In the genomic region with DNA sequence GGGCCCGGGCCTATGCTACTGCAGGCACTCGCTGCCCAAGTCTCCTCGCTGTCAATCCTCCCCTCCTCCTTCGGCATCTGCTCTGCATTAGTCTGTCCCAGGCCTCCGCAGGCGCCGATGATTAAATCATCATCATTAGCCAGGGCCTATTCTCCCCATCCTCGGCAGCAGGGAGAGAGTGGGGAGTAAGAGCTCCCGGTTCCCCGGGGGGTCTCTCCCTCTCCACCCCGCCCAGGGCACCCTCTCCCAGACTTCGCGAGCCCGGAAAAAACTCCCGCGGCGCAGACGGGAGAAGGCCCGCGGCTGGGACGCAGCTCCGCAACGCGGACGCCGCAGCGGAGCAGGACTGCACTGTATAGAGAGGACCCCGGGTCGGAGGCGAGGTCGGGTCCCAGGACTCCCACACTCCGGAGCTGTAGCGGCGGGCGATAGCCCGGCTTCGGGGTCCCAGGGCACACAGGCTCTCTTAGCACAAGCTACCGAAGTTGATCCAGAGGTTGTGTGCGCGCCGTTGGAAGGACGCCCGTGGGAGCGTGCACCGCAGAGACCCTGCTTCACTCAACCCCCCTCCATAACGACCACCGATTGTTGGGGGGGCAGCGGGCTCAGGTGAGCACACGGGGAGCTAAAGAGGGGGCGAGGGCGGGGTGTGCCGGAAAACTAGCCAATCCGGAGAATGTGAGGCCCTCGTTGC, we compare ENCODE assay signal across 8 mouse cellular contexts. TPM values are rescaled to one million over a fixed set of nuclear protein-coding genes. Genes with fewer than 3 reads are reported as not detected.
DNase-seq lines count a peak whose midpoint lies in the region; ATAC-seq lines count a peak whose summit lies in the region.

A gene (plus strand): TSS at position 240 of the 694 bp plus-strand sequence.

- peak within 1 kb of the TSS; percentile 81 for H3K4me3 ChIP-seq in embryonic facial prominence, embryonic 13.5 days
- peak within 1 kb of the TSS; percentile 88 for H3K4me3 ChIP-seq in hindbrain, embryonic 16.5 days (ENCODE audit: low read length)
- peak within 1 kb of the TSS; percentile 77 for H3K4me3 ChIP-seq in limb, embryonic 13.5 days
- H3K4me3 ChIP-seq in midbrain, embryonic 15.5 days, result peak within 1 kb of the TSS; percentile 92

- H3K9ac ChIP-seq in embryonic facial prominence, embryonic 13.5 days, result peak within 1 kb of the TSS; percentile 85
- H3K9ac ChIP-seq in hindbrain, embryonic 16.5 days (ENCODE audit: low read depth, low read length), result peak within 1 kb of the TSS; percentile 87
- H3K9ac ChIP-seq in limb, embryonic 13.5 days, result peak within 1 kb of the TSS; percentile 76
- peak within 1 kb of the TSS; percentile 88 for H3K9ac ChIP-seq in midbrain, embryonic 15.5 days

- peak; percentile 78 for ATAC-seq in embryonic facial prominence, embryonic 13.5 days (ENCODE audit: insufficient number of reproducible peaks, insufficient read depth, low FRiP score, low TSS enrichment, low read depth)
- ATAC-seq in hindbrain, embryonic 16.5 days, result peak; percentile 83
- peak; percentile 97 for ATAC-seq in limb, embryonic 13.5 days (ENCODE audit: low FRiP score, low read depth)
- peak; percentile 95 for ATAC-seq in midbrain, embryonic 15.5 days (replicated peaks)

- H3K9me3 ChIP-seq in embryonic facial prominence, embryonic 13.5 days, result no peaks in the 10 kb centered on the region
- no peaks in the 10 kb centered on the region for H3K9me3 ChIP-seq in hindbrain, embryonic 16.5 days (ENCODE audit: control insufficient read depth, low read length)
- no peaks in the 10 kb centered on the region for H3K9me3 ChIP-seq in limb, embryonic 13.5 days
- no peaks in the 10 kb centered on the region for H3K9me3 ChIP-seq in midbrain, embryonic 15.5 days

- WGBS in embryonic facial prominence, embryonic 13.5 days, result under 1% methylated on average over 54 of the region's 54 CpGs
- under 1% methylated on average over 53 of the region's 54 CpGs for WGBS in hindbrain, embryonic 16.5 days
- under 1% methylated on average over 54 of the region's 54 CpGs for WGBS in limb, embryonic 13.5 days
- WGBS in midbrain, embryonic 15.5 days, result under 1% methylated on average over 54 of the region's 54 CpGs

- H3K4me1 ChIP-seq in embryonic facial prominence, embryonic 13.5 days, result peaks cover 20% of the 10 kb centered on the region
- peaks cover 11% of the 10 kb centered on the region for H3K4me1 ChIP-seq in hindbrain, embryonic 16.5 days (ENCODE audit: control insufficient read depth, insufficient read depth, low read depth, low read length)
- peaks cover 14% of the 10 kb centered on the region for H3K4me1 ChIP-seq in limb, embryonic 13.5 days
- H3K4me1 ChIP-seq in midbrain, embryonic 15.5 days, result peaks cover 25% of the 10 kb centered on the region

- H3K4me2 ChIP-seq in embryonic facial prominence, embryonic 13.5 days, result peak within 1 kb of the TSS; percentile 93
- peak within 1 kb of the TSS; percentile 97 for H3K4me2 ChIP-seq in hindbrain, embryonic 16.5 days (ENCODE audit: low read length)
- H3K4me2 ChIP-seq in limb, embryonic 13.5 days (replicated peaks), result peak within 1 kb of the TSS; percentile 96
- peak within 1 kb of the TSS; percentile 95 for H3K4me2 ChIP-seq in midbrain, embryonic 15.5 days

- DNase-seq in right cerebral cortex, adult 18-20 months, result peak; percentile 33
- no peak for DNase-seq in right cerebral cortex, postnatal 4 days
- DNase-seq in R1 (ENCODE audit: low read depth, low spot score), result peak; percentile 63
- DNase-seq in c-Kit-positive CD71-positive TER-119-positive erythroid progenitor cells, embryonic 14.5 days (ENCODE audit: low spot score), result no peak

- peaks cover 46% of the 10 kb centered on the region for H3K27me3 ChIP-seq in embryonic facial prominence, embryonic 13.5 days
- H3K27me3 ChIP-seq in hindbrain, embryonic 16.5 days (replicated peaks; ENCODE audit: control insufficient read depth, insufficient read depth, low read length), result peaks cover 35% of the 10 kb centered on the region
- H3K27me3 ChIP-seq in limb, embryonic 13.5 days, result peaks cover 50% of the 10 kb centered on the region
- H3K27me3 ChIP-seq in midbrain, embryonic 15.5 days (replicated peaks), result peaks cover 43% of the 10 kb centered on the region

- H3K27ac ChIP-seq in embryonic facial prominence, embryonic 13.5 days, result peak within 1 kb of the TSS; percentile 88
- peak within 1 kb of the TSS; percentile 92 for H3K27ac ChIP-seq in hindbrain, embryonic 16.5 days (ENCODE audit: low read depth, low read length)
- H3K27ac ChIP-seq in limb, embryonic 13.5 days, result peak within 1 kb of the TSS; percentile 65
- H3K27ac ChIP-seq in midbrain, embryonic 15.5 days, result peak within 1 kb of the TSS; percentile 95

- peaks cover 31% of the 10 kb centered on the region for H3K36me3 ChIP-seq in embryonic facial prominence, embryonic 13.5 days
- H3K36me3 ChIP-seq in hindbrain, embryonic 16.5 days (ENCODE audit: control insufficient read depth, insufficient read depth, low read length), result peaks cover 6% of the 10 kb centered on the region; the same call in 1 of the 2 replicates
- H3K36me3 ChIP-seq in limb, embryonic 13.5 days, result peaks cover 26% of the 10 kb centered on the region
- 0 out of 2 replicates have a peak, but pooled peaks cover 9% of the 10 kb centered on the region for H3K36me3 ChIP-seq in midbrain, embryonic 15.5 days (replicated peaks)

RNA-seq across cellular contexts. Expression of the gene that starts here (rescaled TPM):
- 44.3 and 47.5 TPM in 2 replicates for polyA plus RNA-seq in embryonic facial prominence, embryonic 13.5 days (2015; fragmentation: Nextera tagmentation; extraction: Ambion mirVana)
- 45.2 and 48.8 TPM in 2 replicates for polyA plus RNA-seq in hindbrain, embryonic 16.5 days (2015; fragmentation: Nextera tagmentation; extraction: Ambion mirVana)
- polyA plus RNA-seq in limb, embryonic 13.5 days (2015; fragmentation: Nextera tagmentation; extraction: Ambion mirVana), result 40.3 and 41.3 TPM in 2 replicates
- 56.3 and 56.8 TPM in 2 replicates for polyA plus RNA-seq in midbrain, embryonic 15.5 days (2015; fragmentation: Nextera tagmentation; extraction: Ambion mirVana)

Comparison
In these comparisons a context has a peak if more than half of its experiments do, and no peak if none do; other contexts are left out.
1. DNase-seq: peak in right cerebral cortex, adult 18-20 months (single experiment) and R1 (single experiment); none in right cerebral cortex, postnatal 4 days (single experiment) and c-Kit-positive CD71-positive TER-119-positive erythroid progenitor cells, embryonic 14.5 days (single experiment).
2. Peak in every context shown above with its lines, with median percentiles within 50 percentile points of each other: ATAC-seq, H3K27ac ChIP-seq, H3K4me2 ChIP-seq, H3K4me3 ChIP-seq and H3K9ac ChIP-seq.